Mouse (Mus musculus): ENCODE results near the gene Slc39a8.

DNA sequence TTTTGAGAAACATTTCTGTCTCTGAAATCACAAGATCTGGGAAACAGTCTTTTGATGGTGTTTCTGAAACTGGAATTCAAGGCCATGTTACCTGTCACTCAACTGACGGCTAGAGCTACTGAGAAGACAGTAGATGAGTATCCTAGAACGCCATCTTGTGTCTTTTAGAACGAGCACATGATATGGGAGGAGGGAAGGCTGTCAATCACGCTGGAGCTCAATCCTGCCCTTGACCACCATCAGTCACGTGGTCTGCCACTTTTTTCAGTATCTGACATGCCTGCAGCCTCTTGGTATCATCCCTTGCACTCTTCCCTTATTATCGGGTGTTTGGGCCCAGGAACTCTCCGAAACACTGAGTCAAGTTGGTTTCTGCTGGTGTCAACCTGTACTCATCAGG lies 40.0 kb upstream of the Slc39a8 start:
- TF ChIP-seq CHD2 (IDR thresholded peaks at IDR 0.05; ENCODE audit: low read depth, low read length) (no peak), ZNF384 (IDR thresholded peaks at IDR 0.05; ENCODE audit: low read depth, low read length) (no peak), ZC3H11A (IDR thresholded peaks at IDR 0.05; ENCODE audit: borderline replicate concordance, low read depth, low read length) (no peak), HCFC1 (IDR thresholded peaks at IDR 0.05; ENCODE audit: borderline replicate concordance, insufficient read depth, low read length) (no peak)
